Mouse (Mus musculus) hindbrain, embryonic 10.5 days (tissue): ENCODE results near the gene Nr2f2. TPM values are rescaled to one million over a fixed set of nuclear protein-coding genes. Genes with fewer than 3 reads are reported as not detected.

Source experiments
- DNase-seq: peaks from one replicate; pipeline ENCODE4 v3.0.0-alpha.2; 2017; ENCODE audit warnings: low spot score
- H3K27ac ChIP-seq: fragments of 300-500 bp; sonication (generic); 2 replicates; pipeline ENCODE4 v1.5.1; 2016; ENCODE audit warnings: mild to moderate bottlenecking, moderate library complexity
- H3K27me3 ChIP-seq: fragments of 300-500 bp; sonication (generic); 2 replicates; pipeline ENCODE4 v1.6.1; 2016; ENCODE audit warnings: mild to moderate bottlenecking; ENCODE audit not compliant: poor library complexity, insufficient read depth, severe bottlenecking
- H3K36me3 ChIP-seq: fragments of 300-500 bp; sonication (generic); 2 replicates; pipeline ENCODE4 v1.6.1; 2016; ENCODE audit warnings: mild to moderate bottlenecking, moderate library complexity
- H3K4me1 ChIP-seq: fragments of 300-500 bp; sonication (generic); replicated peaks from 2 replicates; pipeline ENCODE4 v1.6.1; 2016; ENCODE audit warnings: mild to moderate bottlenecking
- H3K4me3 ChIP-seq: fragments of 300-500 bp; sonication (generic); 2 replicates; pipeline ENCODE4 v1.5.1; 2016; ENCODE audit warnings: mild to moderate bottlenecking, moderate library complexity
- H3K9me3 ChIP-seq: fragments of 300-500 bp; sonication (generic); 2 replicates; pipeline ENCODE4 v1.6.1; 2016; ENCODE audit warnings: mild to moderate bottlenecking, moderate library complexity
- WGBS: fragments of 180-500 bp; shearing (Covaris S2); methylation state at CpG from one replicate; pipeline ENCODE4 v1.1.7; 2016; 5-methylcytosine and 5-hydroxymethylcytosine counted together
- polyA plus RNA-seq: library from polyadenylated mRNA; unstranded; fragments of >200 nt; fragmentation: Nextera tagmentation; extraction: Ambion mirVana; gene quantifications from 2 replicates; pipeline ENCODE4 v1.2.1, GENCODE M21; 2016

The Nr2f2 gene
- polyA plus RNA-seq, 1 experiment from 2014 or later = 83.4 TPM

- Histone ChIP-seq H3K27ac (peak overlapping the region; percentile 99), H3K4me3 (peak overlapping the region; percentile 93), H3K36me3 (peaks cover 35% of the 10 kb centered on the region), H3K27me3 (peaks cover 24% of the 10 kb centered on the region), H3K9me3 (no peaks in the 10 kb centered on the region), H3K4me1 (peaks cover 36% of the 10 kb centered on the region)
- peak; percentile 95 for DNase-seq
- under 1% methylated on average over 97 of the region's 98 CpGs for WGBS
Observed at GRCm38 (mm10) chr7:70361383-70362364, 4.9 kb downstream of the Nr2f2 start.

GRCm38 (mm10) chr7:70360611-70361382, 5.7 kb downstream of the Nr2f2 start:
- 4% methylated on average over 83 of the region's 84 CpGs for WGBS
- Histone ChIP-seq H3K27ac (peak overlapping the region; percentile 99), H3K4me1 (peaks cover 42% of the 10 kb centered on the region), H3K27me3 (peaks cover 28% of the 10 kb centered on the region), H3K36me3 (peaks cover 44% of the 10 kb centered on the region), H3K4me3 (peak overlapping the region; percentile 93), H3K9me3 (no peaks in the 10 kb centered on the region)
- DNase-seq = peak; percentile 58

- Histone ChIP-seq H3K36me3 (peaks cover 52% of the 10 kb centered on the region), H3K27ac (peak overlapping the region; percentile 99), H3K9me3 (no peaks in the 10 kb centered on the region), H3K27me3 (peaks cover 31% of the 10 kb centered on the region), H3K4me1 (peaks cover 45% of the 10 kb centered on the region), H3K4me3 (peak overlapping the region; percentile 93)
- peak; percentile 62 for DNase-seq
- under 1% methylated on average over 75 of the region's 75 CpGs for WGBS
Observed at GRCm38 (mm10) chr7:70359791-70360581, 6.5 kb downstream of the Nr2f2 start.

GRCm38 (mm10) chr7:70358848-70359591, 7.5 kb downstream of the Nr2f2 start:
- no peaks in the 10 kb centered on the region for H3K9me3 ChIP-seq
- H3K27ac ChIP-seq = peak overlapping the region; percentile 99
- peaks cover 35% of the 10 kb centered on the region for H3K27me3 ChIP-seq
- WGBS = 0% methylated on average over 33 of the region's 33 CpGs
- peaks cover 60% of the 10 kb centered on the region for H3K36me3 ChIP-seq
- peaks cover 54% of the 10 kb centered on the region for H3K4me1 ChIP-seq
- no peak for DNase-seq
- peak overlapping the region; percentile 93 for H3K4me3 ChIP-seq

- no peaks in the 10 kb centered on the region for H3K9me3 ChIP-seq
- peaks cover 55% of the 10 kb centered on the region for H3K4me1 ChIP-seq
- peak overlapping the region; percentile 93 for H3K4me3 ChIP-seq
- H3K27ac ChIP-seq = peak overlapping the region; percentile 99
- peaks cover 60% of the 10 kb centered on the region for H3K36me3 ChIP-seq
- WGBS = under 1% methylated on average over 33 of the region's 33 CpGs
- peaks cover 35% of the 10 kb centered on the region for H3K27me3 ChIP-seq
- DNase-seq = peak; percentile 64
Observed at GRCm38 (mm10) chr7:70358020-70358847, 8.3 kb downstream of the Nr2f2 start.

GRCm38 (mm10) chr7:70357516-70358019, 9.0 kb downstream of the Nr2f2 start:
- H3K9me3 ChIP-seq = no peaks in the 10 kb centered on the region
- peaks cover 35% of the 10 kb centered on the region for H3K27me3 ChIP-seq
- DNase-seq = peak; percentile 27
- peaks cover 58% of the 10 kb centered on the region for H3K4me1 ChIP-seq
- WGBS = 2% methylated on average over 17 of the region's 17 CpGs
- H3K27ac ChIP-seq = peak overlapping the region; percentile 99
- peak overlapping the region; percentile 93 for H3K4me3 ChIP-seq
- H3K36me3 ChIP-seq = peaks cover 60% of the 10 kb centered on the region

- no peak for DNase-seq
- Histone ChIP-seq H3K9me3 (no peaks in the 10 kb centered on the region), H3K4me1 (peaks cover 57% of the 10 kb centered on the region), H3K27ac (peak overlapping the region; percentile 99), H3K36me3 (peaks cover 60% of the 10 kb centered on the region), H3K27me3 (peaks cover 35% of the 10 kb centered on the region), H3K4me3 (peak overlapping the region; percentile 93)
- WGBS = 15% methylated on average over 3 of the region's 3 CpGs
Observed at GRCm38 (mm10) chr7:70356691-70357515, 9.6 kb downstream of the Nr2f2 start.

- no peaks in the 10 kb centered on the region for H3K9me3 ChIP-seq
- H3K4me1 ChIP-seq = peaks cover 56% of the 10 kb centered on the region
- peak overlapping the region; percentile 93 for H3K4me3 ChIP-seq
- H3K27me3 ChIP-seq = peaks cover 35% of the 10 kb centered on the region
- peaks cover 60% of the 10 kb centered on the region for H3K36me3 ChIP-seq
- DNase-seq = peak; percentile 31
- 5% methylated on average over 5 of the region's 5 CpGs for WGBS
- peak overlapping the region; percentile 99 for H3K27ac ChIP-seq
Observed at GRCm38 (mm10) chr7:70355691-70356568, 10.6 kb downstream of the Nr2f2 start.

- Histone ChIP-seq H3K27ac (peak overlapping the region; percentile 99), H3K9me3 (no peaks in the 10 kb centered on the region), H3K36me3 (peaks cover 59% of the 10 kb centered on the region), H3K4me1 (peaks cover 63% of the 10 kb centered on the region), H3K4me3 (peak overlapping the region; percentile 93), H3K27me3 (peaks cover 35% of the 10 kb centered on the region)
- 0% methylated on average over 2 of the region's 2 CpGs for WGBS
- no peak for DNase-seq
Observed at GRCm38 (mm10) chr7:70355357-70355620, 11.2 kb downstream of the Nr2f2 start.
